Mouse (Mus musculus) heart, postnatal 25 days (tissue): ENCODE measurements around the gene Ttyh2. TPM values are rescaled to one million over a fixed set of nuclear protein-coding genes. Genes with fewer than 3 reads are reported as not detected.
A peak's percentile ranks its signal among the peaks of the same experiment; 100 is the strongest.

ENCODE experiments used
- DNase-seq: peaks from one replicate; pipeline ENCODE4 v3.0.0; 2022; ENCODE audit warnings: low spot score
- intact Hi-C: fragments of 180-260 bp; cut with DNase I; formaldehyde crosslinking; loops from one replicate; pipeline ENCODE4 v1.15.1; 2025
- total RNA-seq, 2 experiments: library from RNA; stranded (reverse); gene quantifications; 2 replicates each; pipeline ENCODE4 v1.2.3; 2021

Ttyh2 gene
- 1 to 10 TPM; 5.3 to 5.8 TPM for total RNA-seq

DNA sequence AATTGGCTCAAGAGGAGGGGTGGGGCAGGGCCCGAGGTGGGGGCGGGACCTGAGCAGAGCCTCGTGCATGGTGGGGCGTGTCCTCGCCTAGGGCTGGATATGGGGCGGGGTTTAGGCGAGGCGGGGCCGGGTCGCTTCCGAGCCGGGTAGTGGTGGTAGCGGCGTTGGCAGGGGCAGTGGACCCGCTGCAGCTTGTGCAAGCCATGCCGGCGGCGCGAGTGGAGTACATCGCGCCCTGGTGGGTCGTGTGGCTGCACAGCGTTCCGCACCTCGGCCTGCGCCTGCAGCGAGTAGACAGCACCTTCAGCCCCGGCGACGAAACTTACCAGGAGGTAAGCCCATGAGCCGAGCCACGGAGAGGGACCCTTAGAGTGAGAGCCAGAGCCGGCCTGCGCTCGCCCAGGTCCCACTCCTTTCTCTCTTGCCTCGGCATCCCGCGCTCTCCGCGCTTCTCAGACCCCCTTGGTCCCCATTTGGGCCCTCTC, at the start of gene Ttyh2:
Ttyh2 (plus strand) TSS at position 91 of the 485 bp plus-strand sequence.
- intact Hi-C loops, result no loop called here
- peak; percentile 65 for DNase-seq

DNA sequence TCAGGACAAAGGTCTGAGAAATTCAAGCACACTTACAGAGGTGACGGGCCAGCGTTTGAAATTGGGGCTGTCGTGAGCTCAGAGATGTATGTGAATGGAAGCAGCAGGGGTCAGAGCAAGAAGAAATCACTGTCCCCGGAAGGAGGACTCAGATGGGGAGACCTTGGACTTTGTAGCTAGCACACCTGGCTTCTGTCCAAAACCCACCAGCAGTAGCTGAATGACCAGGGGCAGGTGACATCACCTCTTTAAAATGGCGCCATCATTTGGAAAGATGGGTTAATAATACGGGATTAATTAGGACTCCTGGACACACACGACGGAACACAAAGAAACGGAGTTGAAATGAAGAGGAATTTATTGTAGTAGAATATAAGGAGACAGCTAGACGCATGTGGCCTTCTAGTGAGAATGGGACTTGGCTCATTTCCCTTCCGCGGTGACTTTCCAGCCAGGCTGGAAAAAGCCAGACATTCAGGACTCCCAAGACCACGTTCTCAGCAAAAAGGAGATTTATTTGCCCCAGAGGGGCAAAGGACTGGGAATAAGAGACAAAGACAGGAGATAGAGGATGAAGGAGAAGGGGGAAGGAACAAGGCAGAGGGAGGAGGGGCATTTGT, 49.0 kb upstream of the Ttyh2 start:
- no peak for DNase-seq

DNA sequence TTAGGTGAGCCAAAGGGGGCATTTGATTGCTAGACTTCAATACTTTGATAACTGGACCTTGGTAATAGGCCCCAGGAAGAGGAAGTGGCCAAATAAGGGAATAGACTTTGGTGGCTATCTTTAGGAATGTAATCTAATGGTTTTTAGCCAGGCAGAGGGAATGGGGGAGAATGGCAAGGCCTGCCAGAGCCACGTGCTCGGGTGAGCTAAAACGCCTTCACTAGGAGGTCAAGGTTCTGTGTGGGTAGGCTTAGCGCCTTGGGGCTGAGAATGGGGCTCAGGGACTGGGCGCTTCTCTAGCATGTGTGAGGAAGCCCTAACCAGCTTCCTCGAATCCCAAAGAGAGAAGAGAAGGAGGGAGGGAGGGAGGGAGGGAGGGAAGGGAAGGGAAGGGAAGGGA, 48.2 kb upstream of the Ttyh2 start:
- intact Hi-C loops, result no loop called here
- no peak for DNase-seq

More for the DNA sequence above, 49.0 kb upstream of the Ttyh2 start:
- intact Hi-C loops, result no loop called here

DNA sequence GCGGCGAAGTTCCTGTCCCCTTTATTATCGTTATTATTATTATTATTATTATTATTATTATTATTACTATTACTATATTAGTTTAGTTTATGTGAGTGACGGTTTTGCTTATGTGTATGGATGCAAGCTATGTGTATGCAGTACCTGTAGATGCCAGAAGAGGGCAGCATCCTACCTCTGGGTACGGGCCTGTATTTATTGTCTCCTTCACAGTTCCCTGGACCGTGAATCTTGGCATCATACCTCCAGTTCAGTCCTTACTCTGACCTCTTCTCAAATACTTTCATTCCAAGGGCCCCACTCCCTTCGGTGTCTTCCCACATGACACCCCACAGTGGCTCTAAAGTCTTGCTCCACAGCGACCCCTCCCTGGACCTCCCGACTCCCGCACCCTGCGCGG, 47.2 kb upstream of the Ttyh2 start:
- intact Hi-C loops, result no loop called here
- no peak for DNase-seq

DNA sequence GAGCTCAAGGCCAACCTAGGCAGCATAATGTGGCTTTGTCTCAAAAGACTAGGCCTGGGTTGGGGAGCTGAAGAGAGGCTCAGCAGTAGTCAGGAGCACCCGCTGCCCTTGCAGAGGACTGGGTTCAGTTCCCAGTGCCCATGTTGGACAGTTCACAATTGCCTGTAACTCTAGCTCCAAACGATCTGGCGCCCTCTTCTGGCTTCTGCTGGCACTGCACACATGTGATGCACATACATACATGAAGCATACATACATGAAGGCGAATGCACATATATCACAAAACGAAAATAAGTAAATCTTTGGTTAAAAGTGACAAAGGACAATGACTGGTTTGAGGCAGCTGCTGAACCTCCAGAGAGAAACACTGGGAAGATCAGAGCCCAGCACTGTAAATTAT, 45.2 kb upstream of the Ttyh2 start:
- DNase-seq, result no peak
- intact Hi-C loops, result loop anchor here (10.0 kb wide), 1 partner anchor 425 kb away; no protein-coding TSS in a partner anchor

DNA sequence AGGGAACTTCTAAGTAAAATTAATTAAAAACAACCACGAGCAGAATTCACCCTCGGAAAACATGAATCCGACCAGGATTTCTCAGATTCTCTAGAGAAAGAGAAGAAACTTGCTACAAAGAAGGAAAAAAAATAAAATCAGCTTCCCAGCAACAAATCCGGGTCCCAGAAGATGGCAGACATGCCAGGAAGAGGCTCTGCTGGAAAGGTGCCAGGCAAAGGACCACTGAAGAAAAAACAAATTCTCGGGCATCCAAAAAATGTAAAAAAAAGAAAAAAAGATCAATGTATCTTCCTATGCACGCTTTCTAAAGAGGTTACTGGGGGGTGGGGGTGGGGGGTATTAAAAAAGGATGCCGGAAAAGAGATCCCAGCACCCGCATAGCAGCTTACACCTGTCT, 43.0 kb upstream of the Ttyh2 start:
- no peak for DNase-seq
- intact Hi-C loops, result loop anchor here (10.0 kb wide), 1 partner anchor 427 kb away; no protein-coding TSS in a partner anchor

DNA sequence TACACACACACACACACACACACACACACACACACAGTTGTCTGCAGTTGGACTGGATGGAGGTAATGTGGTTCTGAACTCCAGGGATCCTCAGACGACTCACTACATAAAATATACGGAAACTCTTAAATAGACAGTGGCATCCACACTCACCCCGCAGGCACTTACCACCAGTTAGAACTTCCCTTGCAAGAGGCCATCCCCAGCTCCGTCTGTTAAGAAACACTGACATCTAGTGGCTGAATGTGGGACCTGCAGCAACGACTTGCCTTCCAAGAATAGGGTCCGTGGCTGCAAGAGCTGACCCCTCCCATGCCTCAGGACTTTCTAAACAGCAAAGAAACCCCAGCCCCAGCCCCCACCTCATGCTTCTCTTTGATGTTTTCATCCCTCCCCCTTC, 38.9 kb upstream of the Ttyh2 start:
- DNase-seq, result peak; percentile 28
- intact Hi-C loops, result loop anchor here (1.0 to 10.0 kb wide), 4 partner anchors 113 to 771 kb away; no protein-coding TSS in a partner anchor

DNA sequence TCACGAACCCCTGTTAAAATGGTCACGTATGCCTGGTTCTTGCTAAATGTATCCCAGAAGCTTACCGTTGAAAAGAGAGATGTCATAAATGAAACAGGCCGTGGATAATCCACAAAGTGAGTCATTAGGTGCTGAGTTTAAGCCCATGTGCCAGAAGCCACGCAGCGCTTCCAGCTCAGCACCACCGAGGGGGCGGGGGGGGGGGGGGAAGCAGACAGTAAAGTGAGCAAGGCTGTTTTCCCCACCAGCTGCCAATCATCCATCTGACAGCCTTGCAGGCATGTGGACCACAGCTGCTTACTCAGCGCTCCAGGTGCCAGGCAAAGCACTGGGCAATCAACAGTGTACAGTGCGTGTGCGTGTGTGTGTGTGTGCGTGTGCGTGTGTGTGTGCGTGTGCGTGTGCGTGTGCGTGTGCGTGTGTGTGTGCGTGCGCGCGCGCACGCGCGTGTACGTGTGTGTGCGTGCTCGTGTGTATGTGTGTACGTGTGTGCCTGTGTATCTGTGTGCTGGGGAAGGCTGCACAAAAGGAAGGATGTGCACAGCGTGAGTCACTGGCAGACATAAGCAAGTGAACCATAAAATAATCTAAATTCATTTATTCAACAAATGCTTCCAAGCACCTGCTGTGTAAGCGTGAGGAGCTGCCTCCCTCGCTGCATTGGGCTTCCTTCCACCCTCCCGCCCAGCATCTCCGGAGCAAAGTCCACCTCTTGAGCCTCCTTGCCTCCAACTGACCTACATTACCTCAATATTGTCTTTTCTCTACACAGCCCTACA, 38.3 kb upstream of the Ttyh2 start:
- no peak for DNase-seq
- intact Hi-C loops, result loop anchor here (1.0 to 10.0 kb wide), 4 partner anchors 114 to 772 kb away; no protein-coding TSS in a partner anchor

DNA sequence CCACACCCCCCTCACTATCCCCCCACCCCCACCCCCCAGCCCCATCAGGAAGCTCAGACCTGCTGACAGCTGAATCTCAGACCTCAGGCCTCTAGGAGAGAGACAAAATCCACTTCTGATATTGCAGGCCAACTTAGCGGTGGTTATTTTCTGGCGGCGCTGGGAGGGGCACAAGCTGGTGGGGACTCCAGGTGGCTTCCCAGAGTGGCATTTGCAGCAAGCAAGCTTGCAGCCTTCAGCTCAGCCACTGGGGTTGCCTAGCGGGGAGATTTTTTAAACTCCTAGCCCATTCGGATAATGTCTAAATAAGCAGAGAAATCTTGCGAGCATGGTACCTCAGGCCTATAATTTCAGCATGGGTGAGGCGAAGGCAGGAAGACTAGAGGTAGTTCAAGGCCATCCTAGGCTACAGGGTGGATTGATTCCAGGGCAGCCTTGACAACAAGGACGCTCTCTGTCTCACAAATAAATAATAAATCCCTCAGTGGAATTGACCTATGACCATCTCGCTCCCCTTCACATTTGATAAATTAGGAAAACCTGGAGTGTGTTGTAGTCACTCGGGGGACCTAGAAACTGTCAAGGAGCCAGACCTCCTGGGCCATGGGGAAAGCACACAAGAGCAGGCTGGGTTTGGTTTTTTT, 36.5 kb upstream of the Ttyh2 start:
- intact Hi-C loops, result loop anchor here (5.0 to 10.0 kb wide), 2 partner anchors 434 to 566 kb away; no protein-coding TSS in a partner anchor
- DNase-seq, result no peak

DNA sequence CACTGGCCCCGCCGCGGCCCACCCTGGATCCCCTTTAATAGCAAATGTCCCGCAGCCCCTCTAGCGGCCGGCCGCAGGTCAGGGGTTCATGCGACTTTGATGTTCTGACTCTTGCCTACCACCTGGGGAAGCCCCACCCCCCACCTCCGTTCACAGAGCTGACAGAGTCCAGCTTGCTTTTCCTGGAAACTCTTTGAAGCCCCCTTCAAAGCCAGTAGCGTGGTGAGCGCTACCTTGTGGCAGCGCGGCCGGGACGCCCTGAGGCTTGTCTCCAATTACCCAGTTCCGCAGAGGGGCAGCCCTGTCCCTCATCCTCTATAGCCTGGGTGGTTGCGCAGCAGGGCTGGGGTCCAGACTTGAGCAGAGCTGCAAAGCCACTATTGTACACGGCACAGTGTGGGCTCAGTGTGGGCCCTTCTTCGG, 35.5 kb upstream of the Ttyh2 start:
- intact Hi-C loops, result loop anchor here (5.0 to 10.0 kb wide), 2 partner anchors 435 to 567 kb away; no protein-coding TSS in a partner anchor
- no peak for DNase-seq

DNA sequence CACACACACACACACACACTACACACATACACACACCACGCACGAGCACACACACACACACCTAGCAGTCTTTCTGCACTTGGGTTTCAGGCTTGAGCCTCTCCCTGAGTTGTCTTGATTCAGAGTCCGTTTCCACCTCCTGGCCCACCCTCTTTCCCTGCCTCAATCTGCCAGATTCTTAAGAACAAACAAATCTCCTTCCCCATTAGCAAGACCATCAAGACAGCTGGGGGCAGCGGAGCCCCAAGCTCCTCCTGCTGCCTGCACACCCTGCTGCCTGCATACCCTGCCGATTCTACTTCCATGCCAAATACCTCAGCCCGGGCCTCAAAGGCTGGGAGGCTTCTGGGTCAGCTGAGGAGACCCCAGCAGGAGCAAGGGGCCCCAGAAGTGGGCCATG, 34.6 kb upstream of the Ttyh2 start:
- DNase-seq, result no peak

DNA sequence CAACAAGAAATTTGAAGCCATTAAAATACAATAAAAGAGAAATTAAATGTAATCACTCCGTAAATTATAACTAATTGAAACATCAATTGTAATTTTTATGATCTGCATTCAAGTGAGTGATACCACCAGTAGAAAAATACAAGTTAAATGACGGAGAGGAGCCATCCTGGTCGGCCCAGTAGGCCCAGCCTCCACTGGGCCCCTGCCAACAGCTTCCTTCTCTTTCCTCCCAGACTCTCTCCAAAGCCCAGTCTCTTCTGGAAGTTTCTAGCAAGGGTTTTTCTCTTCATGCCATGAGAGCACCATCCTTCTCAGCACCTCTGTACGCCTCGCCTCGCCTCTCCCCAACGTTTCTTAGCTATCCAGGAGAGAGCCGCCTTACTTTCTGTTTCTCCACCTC, 34.1 kb upstream of the Ttyh2 start:
- no peak for DNase-seq
- intact Hi-C loops, result no loop called here

More for the DNA sequence above, 34.6 kb upstream of the Ttyh2 start:
- intact Hi-C loops, result no loop called here

DNA sequence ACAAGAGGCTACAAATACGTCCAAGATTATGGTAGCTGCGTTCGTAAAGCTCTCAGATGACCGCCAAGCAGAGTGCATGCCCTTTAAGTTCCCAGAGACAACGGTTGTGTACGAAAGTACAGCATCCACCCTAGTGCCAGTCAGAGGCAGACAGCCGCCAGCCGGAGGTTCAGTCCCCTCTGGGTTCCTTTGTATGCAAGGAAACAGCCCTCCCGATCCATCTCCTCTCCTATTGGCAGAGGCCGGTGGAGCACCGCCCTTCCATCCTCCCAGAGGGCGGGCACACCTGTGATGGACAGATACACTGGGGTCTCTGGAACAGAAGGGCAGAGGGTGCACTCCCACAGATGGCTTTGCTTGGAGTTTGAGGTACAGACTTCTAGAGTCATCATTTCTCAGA, 33.0 kb upstream of the Ttyh2 start:
- intact Hi-C loops, result no loop called here
- no peak for DNase-seq

DNA sequence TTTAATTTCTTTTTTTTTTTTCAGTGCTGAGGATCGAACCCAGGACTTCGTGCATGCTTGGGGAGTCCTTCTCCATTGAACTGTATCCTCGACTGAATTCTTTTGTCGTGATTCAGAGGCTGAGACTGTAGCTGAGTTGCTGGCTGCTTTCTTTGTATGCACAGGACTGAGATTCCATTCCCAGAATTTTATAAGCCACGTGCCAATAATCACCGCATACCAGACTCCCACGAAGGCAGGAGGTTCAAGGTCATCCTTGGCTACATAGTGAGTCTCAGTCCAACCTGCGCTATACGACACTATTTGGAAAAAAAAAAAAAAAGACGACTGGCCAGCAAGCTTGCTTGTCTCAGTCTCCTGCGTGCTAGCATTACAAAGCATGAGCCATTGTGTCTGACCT, 32.3 kb upstream of the Ttyh2 start:
- DNase-seq, result no peak
- intact Hi-C loops, result no loop called here

DNA sequence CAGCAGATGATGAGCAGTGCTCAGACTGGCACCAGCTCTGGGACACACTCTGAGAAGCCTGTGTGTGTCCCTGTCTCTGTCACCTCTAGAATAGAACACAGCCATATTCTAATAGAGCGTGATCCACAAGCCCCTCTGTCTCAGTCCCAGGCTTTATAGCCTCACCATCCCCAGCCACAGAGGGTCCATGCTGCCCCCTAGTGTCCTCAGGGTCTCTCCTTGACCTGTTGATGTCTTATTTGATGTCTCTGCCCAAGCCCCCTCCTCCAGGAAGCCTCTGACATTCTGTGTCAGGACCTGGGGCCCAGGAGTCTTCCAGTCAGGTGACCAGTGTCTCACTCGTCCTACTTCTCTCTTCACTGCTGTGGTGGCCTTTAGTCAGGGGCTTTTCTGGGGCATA, 31.1 kb upstream of the Ttyh2 start:
- no peak for DNase-seq
- intact Hi-C loops, result no loop called here

DNA sequence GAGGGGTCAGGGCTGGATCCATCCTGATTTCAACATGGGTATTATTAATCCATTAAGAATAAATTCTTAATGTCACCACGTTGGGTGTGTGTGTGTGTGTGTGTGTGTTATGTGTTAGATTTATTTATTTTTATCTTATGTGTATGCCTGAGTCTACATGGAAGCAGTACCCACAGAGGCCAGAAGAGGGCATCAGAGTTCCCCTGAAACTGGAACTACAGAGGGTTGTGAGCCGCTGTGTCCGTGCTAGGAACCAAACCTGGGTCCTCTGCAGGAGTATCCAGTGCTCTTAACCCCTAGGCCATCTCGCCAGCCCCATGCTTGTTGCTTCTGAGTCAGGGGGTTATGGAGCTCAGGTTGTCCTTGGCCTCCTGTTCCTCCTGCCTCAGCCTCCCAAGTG, 25.7 kb upstream of the Ttyh2 start:
- intact Hi-C loops, result no loop called here
- no peak for DNase-seq

DNA sequence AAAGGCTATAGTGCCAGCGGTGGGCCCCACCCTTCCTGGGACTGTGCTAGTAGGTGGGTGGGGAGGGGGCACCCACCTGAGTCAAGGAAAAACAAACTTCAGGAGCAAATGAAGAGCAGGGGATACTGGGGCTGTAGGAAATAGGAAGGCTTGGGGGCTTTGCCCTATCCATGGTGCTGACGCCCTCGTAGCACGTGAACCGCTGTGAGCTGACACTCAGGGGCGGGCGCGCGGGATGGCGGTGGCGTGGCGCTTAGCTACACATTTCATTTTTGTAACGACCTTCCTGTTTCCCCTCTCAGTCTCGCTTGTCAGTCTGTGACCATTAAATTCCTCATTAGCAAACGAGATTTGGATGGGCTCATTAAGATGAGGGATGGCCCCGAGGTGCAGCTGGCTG, 22.7 kb upstream of the Ttyh2 start:
- intact Hi-C loops, result no loop called here
- DNase-seq, result no peak

DNA sequence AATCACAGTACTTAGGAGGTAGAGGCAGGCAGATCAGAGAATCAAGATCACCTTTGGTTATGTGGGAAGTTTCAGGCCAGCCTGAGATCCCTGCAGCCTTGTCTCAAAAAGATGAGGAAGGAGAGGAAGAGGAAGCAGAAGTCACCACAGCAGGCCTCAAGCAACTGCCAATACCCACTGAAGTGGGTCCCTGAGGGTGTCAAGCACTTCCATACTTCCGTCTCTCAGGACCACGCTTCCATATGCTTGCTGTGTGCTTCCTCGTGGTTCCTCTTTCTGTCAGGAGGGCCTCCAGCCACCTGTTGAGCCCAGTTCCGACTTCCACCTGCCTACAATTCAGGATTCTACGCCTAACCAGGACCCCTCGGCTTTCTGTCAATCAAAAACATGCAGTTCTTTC, 21.6 kb upstream of the Ttyh2 start:
- intact Hi-C loops, result no loop called here
- DNase-seq, result no peak

DNA sequence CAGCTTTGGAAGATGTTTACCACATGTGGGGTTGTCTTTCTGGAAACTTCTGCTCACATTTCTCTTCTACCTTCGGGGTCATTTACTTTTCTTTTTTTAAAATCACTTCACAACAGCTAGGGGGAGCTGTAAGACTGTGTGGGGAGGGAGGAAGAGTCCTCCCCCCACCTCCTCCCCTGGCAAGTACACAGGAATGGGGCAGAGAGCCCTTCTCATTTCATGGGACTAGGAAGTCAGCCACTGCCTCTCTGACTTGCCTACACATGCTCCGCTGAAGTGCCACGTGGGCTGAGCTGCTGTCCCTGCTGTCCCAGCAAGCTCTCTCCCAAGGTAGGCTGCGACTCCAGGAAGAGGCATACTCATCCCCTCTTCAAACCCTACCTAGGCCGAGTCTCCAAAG, 20.7 kb upstream of the Ttyh2 start:
- no peak for DNase-seq
- intact Hi-C loops, result no loop called here

DNA sequence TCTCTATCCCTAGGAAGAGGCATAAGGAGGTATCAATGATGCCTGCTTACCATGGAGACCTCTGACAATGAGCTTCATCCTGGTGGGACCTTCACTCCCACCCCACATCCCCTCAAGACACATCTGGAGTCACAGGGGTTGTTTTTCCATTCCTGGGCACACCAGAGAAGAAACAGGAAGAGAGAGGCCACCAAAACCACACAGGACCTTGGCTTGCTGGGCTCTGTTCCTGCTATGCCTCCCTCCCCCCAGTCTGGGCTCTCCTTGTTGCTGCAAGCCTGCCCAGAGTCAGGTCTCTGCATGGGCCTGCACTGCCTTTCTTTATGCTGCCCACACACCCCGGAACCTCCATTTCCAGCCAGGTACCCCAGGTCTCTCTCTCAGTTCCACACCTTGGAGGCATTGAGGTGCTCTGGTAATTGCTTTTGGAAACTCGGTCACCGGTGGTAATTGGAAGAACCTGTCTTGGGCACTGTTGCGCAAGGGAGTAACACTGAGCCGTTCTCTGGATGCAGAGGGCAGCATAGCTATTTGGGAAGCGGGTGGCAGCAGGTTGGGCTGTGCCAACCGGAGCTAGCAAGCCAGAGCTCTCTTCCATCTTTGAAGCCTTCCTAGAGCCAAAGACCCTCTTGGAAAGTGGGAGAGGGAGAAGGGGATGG, 19.8 kb upstream of the Ttyh2 start:
- intact Hi-C loops, result no loop called here
- DNase-seq, result no peak
